Mouse (Mus musculus): ENCODE data around the gene Ubiad1.

The Ubiad1 gene

GRCm38 (mm10) chr4:148404748-148405147, 39.8 kb downstream of the Ubiad1 start:
- DNase-seq (ENCODE audit: low spot score in 2 of 2), result no peak

GRCm38 (mm10) chr4:148403402-148403801, 41.2 kb downstream of the Ubiad1 start:
- no peak for DNase-seq (ENCODE audit: low spot score in 2 of 2)

- no peak for DNase-seq (ENCODE audit: low spot score in 2 of 2)
Measured at GRCm38 (mm10) chr4:148399437-148400094, 45.0 kb downstream of the Ubiad1 start.

GRCm38 (mm10) chr4:148397531-148398287, 46.9 kb downstream of the Ubiad1 start:
- no peak for DNase-seq (ENCODE audit: low spot score in 2 of 2)

GRCm38 (mm10) chr4:148397113-148397512, 47.5 kb downstream of the Ubiad1 start:
- DNase-seq (ENCODE audit: low spot score in 2 of 2), result no peak

- no peak for DNase-seq (ENCODE audit: low spot score in 2 of 2)
Measured at GRCm38 (mm10) chr4:148395875-148396274, 48.7 kb downstream of the Ubiad1 start.

DNA sequence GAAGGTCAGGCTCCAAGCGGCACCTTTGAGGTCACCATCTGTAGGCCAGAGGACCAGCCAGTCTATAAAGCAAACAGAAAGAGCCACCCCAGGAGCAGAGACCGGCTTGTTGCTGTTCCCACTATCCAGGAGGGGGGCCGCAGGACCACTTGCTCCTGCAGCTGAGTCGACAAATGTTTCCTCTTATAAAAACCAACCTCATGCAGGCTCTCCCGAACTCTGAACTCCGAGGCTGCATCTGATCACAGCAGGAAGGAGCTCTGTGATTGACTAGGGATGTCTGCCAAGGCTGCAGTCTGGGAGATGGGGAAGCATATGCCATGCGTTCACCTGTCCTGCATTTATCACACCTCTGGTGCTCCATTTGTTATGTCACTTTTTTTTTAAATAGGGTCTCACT, 49.4 kb downstream of the Ubiad1 start:
- no peak for DNase-seq (ENCODE audit: low spot score in 2 of 2)

GRCm38 (mm10) chr4:148391714-148392310, 52.8 kb downstream of the Ubiad1 start:
- DNase-seq (ENCODE audit: low spot score in 2 of 2), result no peak

GRCm38 (mm10) chr4:148389635-148390034, 54.9 kb downstream of the Ubiad1 start:
- no peak for DNase-seq (ENCODE audit: low spot score in 2 of 2)

- no peak for DNase-seq (ENCODE audit: low spot score in 2 of 2)
Measured at GRCm38 (mm10) chr4:148389047-148389446, 55.5 kb downstream of the Ubiad1 start.

DNA sequence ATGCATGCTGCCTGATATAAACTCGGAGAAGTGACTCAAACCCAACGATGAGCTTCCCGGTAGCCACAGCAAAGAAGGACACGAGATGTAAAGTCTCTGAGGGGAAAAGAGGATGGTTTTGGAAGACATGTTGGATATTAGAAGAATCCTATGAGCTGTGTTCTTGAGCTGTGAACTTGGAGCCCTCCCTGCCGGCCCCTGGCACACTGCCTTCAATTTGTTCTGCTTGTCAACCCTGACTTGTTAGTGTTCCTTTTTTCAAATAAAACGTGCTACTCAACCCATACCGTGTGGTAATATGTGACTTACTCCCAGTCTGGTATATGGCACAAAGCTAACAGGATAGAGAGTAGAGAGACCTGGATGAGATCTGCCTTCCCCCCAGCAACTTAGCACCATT, 59.3 kb downstream of the Ubiad1 start:
- no peak for DNase-seq (ENCODE audit: low spot score in 2 of 2)
